Mouse (Mus musculus) layer of hippocampus, adult 2 months (tissue): ENCODE data around the gene Imp4. TPM values are rescaled to one million over a fixed set of nuclear protein-coding genes. Genes with fewer than 3 reads are reported as not detected.

Experiments
- DNase-seq, 2 experiments: peaks; one replicate each; pipeline ENCODE4 v3.0.0; 2022; ENCODE audit warnings: low spot score in 2 of 2
- H3K27ac ChIP-seq: fragments of 200-600 bp; 2 replicates; pipeline ENCODE4 v1.8.1; 2022
- H3K4me3 ChIP-seq: fragments of 200-600 bp; 2 replicates; pipeline ENCODE4 v1.8.1; 2022; ENCODE audit warnings: mild to moderate bottlenecking
- CTCF ChIP-seq: fragments of 200-600 bp; conservative IDR thresholded peaks from 2 replicates; pipeline ENCODE4 v1.8.1; 2022; ENCODE audit warnings: antibody characterized with exemption, mild to moderate bottlenecking, moderate library complexity
- long read RNA-seq, 2 experiments: library from polyadenylated mRNA; stranded (forward); transcript quantifications; one replicate each; pipeline ENCODE4 v2.0.0; 2021; ENCODE audit warnings: borderline mapping rate in 2 of 2
- total RNA-seq, 2 experiments: library from RNA; stranded (reverse); gene quantifications; 2 replicates each; pipeline ENCODE4 v1.2.3; 2021

Gene Imp4
- total RNA-seq: 10 to 100 TPM; 34.5 to 36.6 TPM
- long read RNA-seq, experiment 1, full-length matches to known transcripts: 7 of 11 reads
- long read RNA-seq, experiment 1, partial matches to known transcripts: 2 of 11 reads
- long read RNA-seq, experiment 1, other reads (novel, unspliced or antisense): 2 of 11 reads
- long read RNA-seq, experiment 2, full-length matches to known transcripts: 15 of 23 reads
- long read RNA-seq, experiment 2, partial matches to known transcripts: 4 of 23 reads
- long read RNA-seq, experiment 2, other reads (novel, unspliced or antisense): 4 of 23 reads

DNA sequence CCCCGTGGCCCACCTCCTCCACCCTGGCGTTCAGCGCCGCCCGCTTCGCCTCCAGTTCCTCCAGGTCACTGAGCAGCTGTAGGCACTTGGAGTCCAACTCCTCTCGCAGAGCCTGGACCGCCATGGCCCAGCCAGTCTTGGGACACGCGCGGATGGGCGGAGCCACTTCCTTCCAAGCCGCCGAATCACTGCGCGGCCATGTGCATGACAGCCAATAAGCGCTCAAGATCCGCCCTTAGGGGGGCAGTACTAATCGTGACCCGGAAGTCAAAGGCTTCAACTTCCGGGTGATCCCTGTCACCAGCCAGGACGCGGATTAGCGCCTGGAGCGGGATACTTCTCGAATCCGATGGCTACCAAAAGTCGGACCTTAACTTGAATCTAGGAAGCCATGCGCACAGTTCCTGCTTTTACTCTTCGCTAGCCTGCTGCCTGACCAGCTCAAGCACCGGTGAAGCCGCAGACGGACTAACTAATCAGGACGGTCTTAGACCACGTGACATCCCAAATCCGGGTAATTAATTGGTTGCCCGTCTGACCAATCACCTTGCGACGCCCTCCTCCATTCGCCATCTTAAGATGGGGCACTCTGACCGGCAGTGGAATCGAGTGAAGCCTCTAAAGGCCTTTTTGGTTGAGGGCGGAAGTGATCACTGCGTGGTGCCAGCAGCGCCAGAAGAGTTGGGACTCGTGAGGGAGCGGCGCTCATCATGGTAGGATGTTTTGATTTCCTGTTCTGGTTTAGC lies at the start of gene Imp4, which contains the start of gene Ccdc115:
Gene Imp4, plus strand, starts transcription at position 637 of the 746 bp plus-strand sequence.
Gene Ccdc115, minus strand, starts transcription at position 458 of the 746 bp plus-strand sequence.
- peak; percentile 91 to 97 for DNase-seq
- TF ChIP-seq CTCF: no peak
- H3K4me3 ChIP-seq: peak within 1 kb of the TSS; percentile 81
- H3K27ac ChIP-seq: peak within 1 kb of the TSS; percentile 97

- Histone ChIP-seq H3K27ac (no peak overlapping the region), H3K4me3 (no peak overlapping the region)
- no peak for TF ChIP-seq CTCF
- DNase-seq: no peak
These were observed 43.3 kb upstream of the Imp4 start for GRCm38 (mm10) chr1:34396321-34396720.

- TF ChIP-seq CTCF: no peak
- no peak overlapping the region for H3K27ac ChIP-seq
- H3K4me3 ChIP-seq: no peak overlapping the region
These were observed 40.3 kb upstream of the Imp4 start for GRCm38 (mm10) chr1:34399182-34399953.

DNA sequence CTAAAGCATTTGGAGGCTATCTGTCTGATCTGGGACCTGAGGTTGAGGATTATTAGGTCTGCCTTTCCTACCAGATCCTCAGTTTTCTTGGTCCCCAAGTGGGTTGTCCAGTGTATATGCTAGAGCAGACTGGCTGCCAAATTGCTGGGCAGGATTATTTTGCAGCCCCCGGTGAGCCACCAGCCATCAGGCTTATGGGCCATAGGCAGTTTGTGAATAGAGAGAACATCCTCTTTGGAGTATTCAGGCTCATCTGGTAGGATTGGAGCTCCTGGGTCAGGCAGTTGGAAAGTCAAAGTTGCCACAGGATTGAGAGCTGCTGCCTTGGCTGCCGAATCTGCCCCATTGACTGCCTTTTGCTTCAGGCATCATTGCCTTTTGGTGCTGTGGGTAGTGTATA lies 11.2 kb upstream of the Imp4 start:
- no peak overlapping the region for H3K27ac ChIP-seq
- no peak for DNase-seq
- TF ChIP-seq CTCF: no peak
- H3K4me3 ChIP-seq: no peak overlapping the region

More at GRCm38 (mm10) chr1:34399182-34399953, 40.3 kb upstream of the Imp4 start:
- no peak for DNase-seq

- Histone ChIP-seq H3K27ac (no peak overlapping the region), H3K4me3 (no peak overlapping the region)
- no peak for TF ChIP-seq CTCF
- no peak for DNase-seq
These were observed 10.4 kb upstream of the Imp4 start for GRCm38 (mm10) chr1:34429281-34429680.

DNA sequence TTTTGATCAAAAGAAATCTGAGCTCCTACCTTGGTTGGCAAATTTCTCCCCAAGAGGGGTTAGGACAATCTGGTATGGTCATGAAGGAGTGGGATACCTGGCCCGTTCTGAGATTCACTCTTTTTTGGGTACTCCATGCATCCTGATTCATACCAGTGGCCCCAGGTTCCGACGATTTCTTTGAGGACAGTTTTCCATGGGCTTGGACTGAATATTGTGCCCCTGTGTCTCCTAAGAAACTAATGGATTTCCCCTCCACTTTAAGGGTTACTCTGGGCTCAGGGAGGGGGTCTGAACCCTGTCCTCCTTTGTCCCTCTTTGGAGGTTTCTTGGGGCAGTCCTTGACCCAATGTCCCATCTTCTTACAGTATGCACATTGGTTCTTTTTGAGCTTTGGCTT lies 8.7 kb upstream of the Imp4 start:
- no peak overlapping the region for H3K4me3 ChIP-seq
- no peak overlapping the region for H3K27ac ChIP-seq
- DNase-seq: no peak
- TF ChIP-seq CTCF: no peak

GRCm38 (mm10) chr1:34431431-34431830 lies 8.2 kb upstream of the Imp4 start:
- no peak overlapping the region for H3K27ac ChIP-seq
- no peak overlapping the region for H3K4me3 ChIP-seq
- DNase-seq: no peak
- no peak for TF ChIP-seq CTCF

GRCm38 (mm10) chr1:34432411-34432775 lies 7.3 kb upstream of the Imp4 start:
- TF ChIP-seq CTCF: no peak
- Histone ChIP-seq H3K27ac (no peak overlapping the region), H3K4me3 (peak overlapping the region; percentile 57)
- DNase-seq: no peak

- Histone ChIP-seq H3K27ac (peak overlapping the region; percentile 67), H3K4me3 (peak overlapping the region; percentile 57)
- DNase-seq: peak in 1 of 2 experiments; percentile 34
- TF ChIP-seq CTCF: no peak
These were observed 6.7 kb upstream of the Imp4 start for GRCm38 (mm10) chr1:34432776-34433481.

DNA sequence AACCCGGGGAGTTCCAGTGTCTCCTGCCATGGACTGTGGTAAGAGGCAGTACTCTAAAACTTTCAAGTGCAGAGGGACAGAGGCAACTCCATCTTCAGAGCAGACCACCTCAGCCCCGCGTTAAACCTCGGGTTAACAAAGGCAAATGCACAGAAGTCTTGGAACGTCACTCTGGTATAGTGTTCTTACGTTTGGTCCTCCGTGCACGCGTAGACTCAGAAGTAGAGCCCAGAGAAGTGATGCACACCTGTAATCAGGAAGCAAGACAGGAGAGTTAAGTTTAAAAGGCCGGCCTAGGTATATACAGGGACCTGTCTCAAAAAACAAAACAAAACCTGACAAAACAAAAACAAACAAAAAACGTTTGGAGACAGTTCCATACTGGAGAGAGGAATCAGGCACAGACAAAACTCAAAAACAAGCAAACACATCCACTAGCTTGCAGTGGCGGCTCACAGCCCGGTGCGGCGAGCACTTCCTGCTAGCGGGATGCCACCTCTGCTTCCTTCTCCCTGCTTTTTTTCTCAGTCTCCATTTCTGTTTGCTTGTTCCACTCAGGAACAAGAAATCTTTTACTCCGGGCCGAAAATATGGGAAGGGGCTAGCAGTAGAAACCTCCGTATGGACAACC lies 5.6 kb upstream of the Imp4 start:
- Histone ChIP-seq H3K27ac (peak overlapping the region; percentile 89), H3K4me3 (peak overlapping the region; percentile 80)
- DNase-seq: no peak
- 0 out of 2 replicates have a peak, but pooled peaks have one; percentile 21 for TF ChIP-seq CTCF

GRCm38 (mm10) chr1:34434660-34435160 lies 4.9 kb upstream of the Imp4 start:
- peak; percentile 90 to 94 for DNase-seq
- TF ChIP-seq CTCF: no peak
- Histone ChIP-seq H3K27ac (peak overlapping the region; percentile 89), H3K4me3 (peak overlapping the region; percentile 80)
